Mouse (Mus musculus) thymus, postnatal 25 days (tissue): ENCODE measurements around the gene Tas2r108.

Experiments used
- DNase-seq: peaks from one replicate; pipeline ENCODE4 v3.0.0; 2022

Gene Tas2r108

GRCm38 (mm10) chr6:40493229-40493628, at the start of gene Tas2r108:
Tas2r108 (plus strand) TSS chr6:40493529.
- DNase-seq, result no peak

- DNase-seq, result no peak
Measured at GRCm38 (mm10) chr6:40448626-40449025, 44.7 kb upstream of the Tas2r108 start.

- no peak for DNase-seq
Measured at GRCm38 (mm10) chr6:40454436-40455041, 38.8 kb upstream of the Tas2r108 start.

- DNase-seq, result peak; percentile 8
Measured at GRCm38 (mm10) chr6:40465710-40466109, 27.6 kb upstream of the Tas2r108 start.

GRCm38 (mm10) chr6:40470916-40471719, 22.2 kb upstream of the Tas2r108 start, which contains the start of gene Ssbp1:
Ssbp1 (plus strand) TSS chr6:40471352.
- DNase-seq, result peak; percentile 93

GRCm38 (mm10) chr6:40471720-40472010, 21.7 kb upstream of the Tas2r108 start:
- no peak for DNase-seq

- no peak for DNase-seq
Measured at GRCm38 (mm10) chr6:40476132-40476531, 17.2 kb upstream of the Tas2r108 start.

GRCm38 (mm10) chr6:40479705-40480104, 13.6 kb upstream of the Tas2r108 start:
- DNase-seq, result no peak

- DNase-seq, result no peak
Measured at GRCm38 (mm10) chr6:40482318-40482717, 11.0 kb upstream of the Tas2r108 start.

GRCm38 (mm10) chr6:40490933-40491332, 2.4 kb upstream of the Tas2r108 start, which contains the start of gene Tas2r137:
Tas2r137 (plus strand) TSS chr6:40491233.
- DNase-seq, result no peak

GRCm38 (mm10) chr6:40519408-40519807, 26.1 kb downstream of the Tas2r108 start, which contains the start of gene Prss37:
Prss37 (minus strand) TSS chr6:40519508.
- no peak for DNase-seq
